Mouse (Mus musculus) heart, adult 2 months (tissue): ENCODE data around the gene Trpm3.

Experiments used
- CTCF ChIP-seq: fragments of 200-600 bp; IDR thresholded peaks from 2 replicates; pipeline ENCODE4 v1.8.1; 2022; ENCODE audit warnings: antibody characterized with exemption, mild to moderate bottlenecking, moderate library complexity
- EP300 ChIP-seq: fragments of 200-500 bp; IDR thresholded peaks from 2 replicates; pipeline ENCODE4 v1.6.1; 2011; ENCODE audit warnings: low read depth, low read length, control low read depth; ENCODE audit not compliant: insufficient read depth
- POLR2A ChIP-seq: fragments of 200-500 bp; IDR thresholded peaks from 2 replicates; pipeline ENCODE4 v1.6.1; 2011; ENCODE audit warnings: mild to moderate bottlenecking, low read depth, low read length, control low read depth; ENCODE audit not compliant: insufficient read depth

- TF ChIP-seq CTCF (no peak), EP300 (no peak), POLR2A (no peak)
Observed at GRCm38 (mm10) chr19:22880199-22880598, 741.4 kb downstream of the Trpm3 start.
